Mouse (Mus musculus): ENCODE measurements around the gene Nr2c2. TPM values are rescaled to one million over a fixed set of nuclear protein-coding genes. Genes with fewer than 3 reads are reported as not detected.
"Not testable (repeated sequence)": the region's sequence is repeated elsewhere in the genome, so short reads cannot be mapped to it uniquely, and the experiment has no call there.

The Nr2c2 gene
- total RNA-seq, 1 experiment: 20.8 TPM

DNA sequence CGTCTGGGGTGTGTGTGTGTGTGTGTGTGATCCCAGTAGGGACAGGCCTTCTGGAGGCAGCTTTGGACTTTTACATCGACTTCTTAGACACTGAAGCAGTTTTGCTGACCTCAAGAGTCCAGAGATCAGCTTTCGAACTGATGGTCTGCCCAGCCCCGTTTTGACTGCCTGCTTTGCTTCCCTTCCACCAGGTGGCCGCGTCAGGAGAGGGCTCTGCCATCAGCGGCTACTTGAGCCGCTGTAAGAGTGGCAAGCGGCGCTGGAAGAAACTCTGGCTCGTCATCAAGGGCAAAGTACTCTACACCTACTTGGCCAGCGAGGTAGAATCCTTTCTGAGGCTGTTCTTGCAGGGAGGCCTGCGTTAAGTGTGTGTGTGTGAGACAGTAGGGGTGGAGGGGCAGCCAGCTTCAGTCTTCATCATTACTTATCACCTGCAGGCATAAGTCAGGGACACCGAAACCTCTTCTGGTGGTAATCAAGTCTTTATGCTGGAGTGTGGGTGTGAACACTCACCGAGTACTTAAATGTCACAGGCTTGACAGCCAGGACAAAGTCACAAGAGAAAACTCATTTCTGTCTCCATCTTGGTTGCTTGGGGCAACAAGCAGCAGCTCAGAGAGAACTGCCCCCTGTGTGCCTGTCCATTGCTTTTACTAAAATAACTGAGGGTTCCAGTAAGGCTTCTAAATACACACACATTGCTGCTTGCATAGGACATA lies 19.9 kb upstream of the Nr2c2 start:
- Histone ChIP-seq H3K4me1 (ENCODE audit: control insufficient read depth in 2 of 2, insufficient read depth in 2 of 2, low read length in 2 of 2, poor library complexity in 1 of 2) (peaks cover 0 to 8% of the 10 kb centered on the region in 2 experiments; a peak in 1 of 4 replicates), H3K4me3 (ENCODE audit: insufficient read depth in 1 of 2, low read depth in 1 of 2, low read length in 2 of 2, poor library complexity in 1 of 2, severe bottlenecking in 1 of 2) (no peak overlapping the region), H3K9me3 (ENCODE audit: control insufficient read depth, insufficient read depth, low read depth, low read length) (no peaks in the 10 kb centered on the region), H3K36me3 (ENCODE audit: control insufficient read depth, insufficient read depth, low read length, poor library complexity, severe bottlenecking) (no peaks in the 10 kb centered on the region; the same call in 1 of the 2 replicates), H3K27ac (ENCODE audit: insufficient read depth, low read depth, low read length, poor library complexity, severe bottlenecking) (no peak overlapping the region), H3K9ac (ENCODE audit: insufficient read depth, low read depth, low read length, poor library complexity, severe bottlenecking) (no peak overlapping the region)
- DNase-seq (ENCODE audit: low read depth, low spot score): no peak
- in situ Hi-C loops (cut with MboI; ENCODE audit: low sequenced_read_pairs in 2 of 2, unreplicated experiment in 2 of 2): loop anchor here in 1 of 2 experiments (10.0 to 25.0 kb wide), 2 partner anchors 166 to 284 kb away; partner anchors contain the start of gene 4930590J08Rik
- TF ChIP-seq ZNF384 (IDR thresholded peaks at IDR 0.05; ENCODE audit: low read depth, low read length) (no peak), HCFC1 (IDR thresholded peaks at IDR 0.05; ENCODE audit: borderline replicate concordance, insufficient read depth, low read length) (no peak), MAFK (IDR thresholded peaks at IDR 0.05; ENCODE audit: insufficient read depth, low read depth, low read length) (no peak), CHD2 (IDR thresholded peaks at IDR 0.05; ENCODE audit: low read depth, low read length) (no peak), ZC3H11A (IDR thresholded peaks at IDR 0.05; ENCODE audit: borderline replicate concordance, low read depth, low read length) (no peak)

- in situ Hi-C loops (cut with MboI; ENCODE audit: low sequenced_read_pairs in 2 of 2, unreplicated experiment in 2 of 2): no loop called here
- no peak for DNase-seq (ENCODE audit: low read depth, low spot score)
- TF ChIP-seq ZC3H11A (IDR thresholded peaks at IDR 0.05; ENCODE audit: borderline replicate concordance, low read depth, low read length) (no peak), ZNF384 (IDR thresholded peaks at IDR 0.05; ENCODE audit: low read depth, low read length) (no peak), CHD2 (IDR thresholded peaks at IDR 0.05; ENCODE audit: low read depth, low read length) (no peak), MAFK (IDR thresholded peaks at IDR 0.05; ENCODE audit: insufficient read depth, low read depth, low read length) (no peak), HCFC1 (IDR thresholded peaks at IDR 0.05; ENCODE audit: borderline replicate concordance, insufficient read depth, low read length) (no peak)
Measured at GRCm38 (mm10) chr6:92080730-92081129, 10.5 kb upstream of the Nr2c2 start.

DNA sequence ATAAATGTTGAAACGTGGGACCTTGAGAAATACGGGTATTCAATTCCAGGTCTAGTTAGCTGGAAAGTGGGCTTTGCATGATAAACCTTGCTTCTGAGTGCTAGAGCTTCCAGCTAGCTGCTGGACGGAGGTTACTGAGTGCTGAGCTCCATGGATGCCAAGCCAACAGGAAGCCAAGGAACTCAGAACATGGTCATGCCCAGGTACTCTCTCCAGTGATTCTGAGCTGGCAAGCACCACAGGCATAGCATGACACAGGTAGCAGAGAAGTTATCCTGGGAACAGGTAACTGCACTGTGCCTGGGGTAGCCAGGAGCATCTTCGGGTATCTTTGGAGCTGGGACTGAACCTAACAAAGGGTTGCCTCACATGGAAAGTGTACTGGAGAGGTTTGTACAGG lies 8.4 kb upstream of the Nr2c2 start:
- Histone ChIP-seq H3K4me3 (ENCODE audit: insufficient read depth in 1 of 2, low read depth in 1 of 2, low read length in 2 of 2, poor library complexity in 1 of 2, severe bottlenecking in 1 of 2) (no peak overlapping the region), H3K27ac (ENCODE audit: insufficient read depth, low read depth, low read length, poor library complexity, severe bottlenecking) (no peak overlapping the region), H3K9ac (ENCODE audit: insufficient read depth, low read depth, low read length, poor library complexity, severe bottlenecking) (no peak overlapping the region), H3K4me1 (ENCODE audit: control insufficient read depth in 2 of 2, insufficient read depth in 2 of 2, low read length in 2 of 2, poor library complexity in 1 of 2) (0 out of 4 replicates have a peak, but pooled peaks cover 0 to 2% of the 10 kb centered on the region in 2 experiments), H3K9me3 (ENCODE audit: control insufficient read depth, insufficient read depth, low read depth, low read length) (no peaks in the 10 kb centered on the region), H3K36me3 (ENCODE audit: control insufficient read depth, insufficient read depth, low read length, poor library complexity, severe bottlenecking) (no peaks in the 10 kb centered on the region)
- no peak for TF ChIP-seq ZNF384 (IDR thresholded peaks at IDR 0.05; ENCODE audit: low read depth, low read length)
- TF ChIP-seq ZC3H11A (IDR thresholded peaks at IDR 0.05; ENCODE audit: borderline replicate concordance, low read depth, low read length): no peak
- TF ChIP-seq CHD2 (IDR thresholded peaks at IDR 0.05; ENCODE audit: low read depth, low read length): no peak
- no peak for TF ChIP-seq MAFK (IDR thresholded peaks at IDR 0.05; ENCODE audit: insufficient read depth, low read depth, low read length)
- no peak for TF ChIP-seq HCFC1 (IDR thresholded peaks at IDR 0.05; ENCODE audit: borderline replicate concordance, insufficient read depth, low read length)
- no peak for DNase-seq (ENCODE audit: low read depth, low spot score)
- in situ Hi-C loops (cut with MboI; ENCODE audit: low sequenced_read_pairs in 2 of 2, unreplicated experiment in 2 of 2): no loop called here

More at GRCm38 (mm10) chr6:92080730-92081129, 10.5 kb upstream of the Nr2c2 start:
- Histone ChIP-seq H3K9me3 (ENCODE audit: control insufficient read depth, insufficient read depth, low read depth, low read length) (no peaks in the 10 kb centered on the region), H3K9ac (ENCODE audit: insufficient read depth, low read depth, low read length, poor library complexity, severe bottlenecking) (no peak overlapping the region), H3K4me3 (ENCODE audit: insufficient read depth in 1 of 2, low read depth in 1 of 2, low read length in 2 of 2, poor library complexity in 1 of 2, severe bottlenecking in 1 of 2) (no peak overlapping the region), H3K36me3 (ENCODE audit: control insufficient read depth, insufficient read depth, low read length, poor library complexity, severe bottlenecking) (no peaks in the 10 kb centered on the region), H3K27ac (ENCODE audit: insufficient read depth, low read depth, low read length, poor library complexity, severe bottlenecking) (no peak overlapping the region), H3K4me1 (ENCODE audit: control insufficient read depth in 2 of 2, insufficient read depth in 2 of 2, low read length in 2 of 2, poor library complexity in 1 of 2) (0 out of 4 replicates have a peak, but pooled peaks cover 0 to 3% of the 10 kb centered on the region in 2 experiments)

- Histone ChIP-seq H3K36me3 (ENCODE audit: control insufficient read depth, insufficient read depth, low read length, poor library complexity, severe bottlenecking) (no peaks in the 10 kb centered on the region), H3K4me1 (ENCODE audit: control insufficient read depth in 2 of 2, insufficient read depth in 2 of 2, low read length in 2 of 2, poor library complexity in 1 of 2) (peaks cover 1 to 2% of the 10 kb centered on the region in 2 experiments; a peak in 1 of 4 replicates), H3K27ac (ENCODE audit: insufficient read depth, low read depth, low read length, poor library complexity, severe bottlenecking) (no peak overlapping the region), H3K4me3 (ENCODE audit: insufficient read depth in 1 of 2, low read depth in 1 of 2, low read length in 2 of 2, poor library complexity in 1 of 2, severe bottlenecking in 1 of 2) (no peak overlapping the region), H3K9me3 (ENCODE audit: control insufficient read depth, insufficient read depth, low read depth, low read length) (no peaks in the 10 kb centered on the region), H3K9ac (ENCODE audit: insufficient read depth, low read depth, low read length, poor library complexity, severe bottlenecking) (no peak overlapping the region)
- TF ChIP-seq ZNF384 (IDR thresholded peaks at IDR 0.05; ENCODE audit: low read depth, low read length) (no peak), MAFK (IDR thresholded peaks at IDR 0.05; ENCODE audit: insufficient read depth, low read depth, low read length) (no peak), CHD2 (IDR thresholded peaks at IDR 0.05; ENCODE audit: low read depth, low read length) (no peak)
- no peak for DNase-seq (ENCODE audit: low read depth, low spot score)
- in situ Hi-C loops (cut with MboI; ENCODE audit: low sequenced_read_pairs in 2 of 2, unreplicated experiment in 2 of 2): no loop called here
Measured at GRCm38 (mm10) chr6:92084932-92085331, 6.3 kb upstream of the Nr2c2 start.

GRCm38 (mm10) chr6:92089141-92089540 lies 2.0 kb upstream of the Nr2c2 start:
- in situ Hi-C loops (cut with MboI; ENCODE audit: low sequenced_read_pairs in 2 of 2, unreplicated experiment in 2 of 2); H3K9ac ChIP-seq (ENCODE audit: insufficient read depth, low read depth, low read length, poor library complexity, severe bottlenecking); DNase-seq (ENCODE audit: low read depth, low spot score); H3K36me3 ChIP-seq (ENCODE audit: control insufficient read depth, insufficient read depth, low read length, poor library complexity, severe bottlenecking); H3K4me3 ChIP-seq (ENCODE audit: insufficient read depth in 1 of 2, low read depth in 1 of 2, low read length in 2 of 2, poor library complexity in 1 of 2, severe bottlenecking in 1 of 2); H3K27ac ChIP-seq (ENCODE audit: insufficient read depth, low read depth, low read length, poor library complexity, severe bottlenecking); H3K4me1 ChIP-seq (ENCODE audit: control insufficient read depth in 2 of 2, insufficient read depth in 2 of 2, low read length in 2 of 2, poor library complexity in 1 of 2); H3K9me3 ChIP-seq (ENCODE audit: control insufficient read depth, insufficient read depth, low read depth, low read length): not testable (repeated sequence)

Data from ES-E14 (cell line).